Comparison of ENCODE assay signal across 12 mouse cellular contexts in the genomic region with DNA sequence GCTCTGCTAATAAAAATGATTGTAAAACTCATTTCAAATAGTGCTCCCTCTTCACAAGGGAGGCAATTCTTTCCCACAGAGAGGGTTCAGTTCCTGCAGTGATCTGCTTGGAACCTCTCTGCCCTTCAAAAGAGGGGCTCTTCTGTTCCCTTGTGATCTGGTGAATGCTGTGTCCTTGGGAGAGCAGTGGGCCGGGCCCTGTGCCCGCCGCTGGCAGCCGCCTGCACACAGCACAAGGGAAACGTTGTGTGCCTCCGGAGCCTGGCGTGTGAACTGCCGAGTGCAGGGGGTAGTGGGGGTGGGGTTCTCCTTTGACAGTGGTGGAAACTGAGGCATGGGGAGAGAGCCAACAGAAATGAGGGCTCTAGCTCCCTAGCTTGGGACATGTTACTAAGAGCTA. TPM values are rescaled to one million over a fixed set of nuclear protein-coding genes. Genes with fewer than 3 reads are reported as not detected.
DNase-seq lines count a peak whose midpoint lies in the region; ATAC-seq and TF ChIP-seq lines count a peak whose summit lies in the region.
"Had no signal": no experiment of that assay in that cellular context is flagged by ENCODE, and none has a peak within 500 bp of the region (broad histone marks: within the 10 kb centered on the region; RNA-seq: fewer than 3 reads in every experiment).

No protein-coding gene starts in this region.

- no peak overlapping the region for H3K4me3 ChIP-seq in forebrain, embryonic 12.5 days (replicated peaks)
- no peak overlapping the region for H3K4me3 ChIP-seq in forebrain, embryonic 11.5 days (ENCODE audit: low read depth, low read length)
- H3K4me3 ChIP-seq in neural tube, embryonic 13.5 days, result no peak overlapping the region
- H3K4me3 ChIP-seq in hindbrain, postnatal 0 days (ENCODE audit: low read length), result no peak overlapping the region
- H3K4me3 ChIP-seq: heart, embryonic 10.5 days had no signal

- H3K36me3 ChIP-seq in forebrain, embryonic 12.5 days (replicated peaks), result no peaks in the 10 kb centered on the region
- H3K36me3 ChIP-seq in forebrain, embryonic 11.5 days (ENCODE audit: control insufficient read depth, insufficient read depth, low read length), result no peaks in the 10 kb centered on the region
- H3K36me3 ChIP-seq in neural tube, embryonic 13.5 days, result no peaks in the 10 kb centered on the region
- no peaks in the 10 kb centered on the region for H3K36me3 ChIP-seq in hindbrain, postnatal 0 days (ENCODE audit: insufficient read depth, low read length)

- no peak overlapping the region for H3K27ac ChIP-seq in forebrain, embryonic 12.5 days
- H3K27ac ChIP-seq in forebrain, embryonic 11.5 days (ENCODE audit: low read depth, low read length), result no peak overlapping the region
- H3K27ac ChIP-seq in neural tube, embryonic 13.5 days (replicated peaks), result no peak overlapping the region; the same call in 1 of the 2 replicates
- peak overlapping the region; percentile 68; the same call in 1 of the 2 replicates for H3K27ac ChIP-seq in hindbrain, postnatal 0 days
- H3K27ac ChIP-seq: heart, embryonic 10.5 days had no signal

- no peaks in the 10 kb centered on the region for H3K9me3 ChIP-seq in forebrain, embryonic 12.5 days
- no peaks in the 10 kb centered on the region for H3K9me3 ChIP-seq in forebrain, embryonic 11.5 days (ENCODE audit: control insufficient read depth, low read length)
- no peaks in the 10 kb centered on the region for H3K9me3 ChIP-seq in neural tube, embryonic 13.5 days
- no peaks in the 10 kb centered on the region for H3K9me3 ChIP-seq in hindbrain, postnatal 0 days (ENCODE audit: low read length)
- H3K9me3 ChIP-seq: heart, embryonic 10.5 days had no signal

- peaks cover 3% of the 10 kb centered on the region; the same call in 1 of the 2 replicates for H3K27me3 ChIP-seq in forebrain, embryonic 12.5 days
- H3K27me3 ChIP-seq in forebrain, embryonic 11.5 days (ENCODE audit: control insufficient read depth, insufficient read depth, low read length), result no peaks in the 10 kb centered on the region
- no peaks in the 10 kb centered on the region for H3K27me3 ChIP-seq in neural tube, embryonic 13.5 days
- no peaks in the 10 kb centered on the region for H3K27me3 ChIP-seq in hindbrain, postnatal 0 days (ENCODE audit: insufficient read depth, low read length)

- 0 out of 2 replicates have a peak overlapping the region, but pooled peaks have one; percentile 18 for H3K9ac ChIP-seq in forebrain, embryonic 12.5 days
- no peak overlapping the region for H3K9ac ChIP-seq in forebrain, embryonic 11.5 days (ENCODE audit: low read length)
- H3K9ac ChIP-seq in neural tube, embryonic 13.5 days, result 0 out of 2 replicates have a peak overlapping the region, but pooled peaks have one; percentile 12
- no peak overlapping the region for H3K9ac ChIP-seq in hindbrain, postnatal 0 days (replicated peaks; ENCODE audit: low read length)
- H3K9ac ChIP-seq: liver, postnatal 0 days had no signal

- no peak for TF ChIP-seq CTCF in hindbrain, postnatal 0 days (IDR thresholded peaks at IDR 0.05; ENCODE audit: low read depth)

- H3K4me2 ChIP-seq in forebrain, embryonic 12.5 days, result no peak overlapping the region
- H3K4me2 ChIP-seq in forebrain, embryonic 11.5 days (ENCODE audit: low read depth, low read length, severe bottlenecking), result no peak overlapping the region
- H3K4me2 ChIP-seq in neural tube, embryonic 13.5 days, result no peak overlapping the region
- H3K4me2 ChIP-seq in hindbrain, postnatal 0 days (ENCODE audit: low read depth, low read length), result no peak overlapping the region

- DNase-seq in forebrain, embryonic 11.5 days (ENCODE audit: low spot score), result no peak
- no peak for DNase-seq in neural tube, embryonic 10.5 days (ENCODE audit: extremely low spot score, low spot score)
- peak; percentile 72 for DNase-seq in hindbrain, postnatal 0 days (ENCODE audit: low spot score)
- peak; percentile 52 to 56 for DNase-seq in right cerebral cortex, postnatal 36 days (ENCODE audit: low spot score in 2 of 2)
- DNase-seq in kidney, adult 18-20 months, result no peak
- no peak for DNase-seq in kidney, postnatal 25 days
- DNase-seq: liver, postnatal 0 days; midbrain, embryonic 14.5 days had no signal

- WGBS in forebrain, embryonic 12.5 days, result 66% methylated on average over 8 of the region's 8 CpGs
- WGBS in forebrain, embryonic 11.5 days, result 62% methylated on average over 8 of the region's 8 CpGs
- 39% methylated on average over 8 of the region's 8 CpGs for WGBS in neural tube, embryonic 13.5 days
- WGBS in hindbrain, postnatal 0 days, result 37% methylated on average over 8 of the region's 8 CpGs

- ATAC-seq in forebrain, embryonic 12.5 days (ENCODE audit: low FRiP score), result no peak
- no peak for ATAC-seq in forebrain, embryonic 11.5 days (replicated peaks; ENCODE audit: low FRiP score)
- no peak for ATAC-seq in neural tube, embryonic 13.5 days (ENCODE audit: low read depth)
- ATAC-seq in hindbrain, postnatal 0 days, result peak; percentile 76
- ATAC-seq: inflammation-experienced regulatory T-cells, adult 6 months; liver, postnatal 0 days had no signal

- H3K4me1 ChIP-seq in forebrain, embryonic 12.5 days, result peaks cover 19% of the 10 kb centered on the region
- H3K4me1 ChIP-seq in forebrain, embryonic 11.5 days (replicated peaks; ENCODE audit: control insufficient read depth, insufficient read depth, low read length), result 0 out of 2 replicates have a peak, but pooled peaks cover 2% of the 10 kb centered on the region
- peaks cover 53% of the 10 kb centered on the region for H3K4me1 ChIP-seq in neural tube, embryonic 13.5 days (replicated peaks)
- H3K4me1 ChIP-seq in hindbrain, postnatal 0 days (ENCODE audit: insufficient read depth, low read length), result peaks cover 11% of the 10 kb centered on the region

RNA-seq across cellular contexts. Expression of gene Csrp1, which starts 54.4 kb away (rescaled TPM):
- polyA plus RNA-seq in forebrain, embryonic 12.5 days (2016; fragmentation: Nextera tagmentation; extraction: Ambion mirVana), result 31.6 and 33.9 TPM in 2 replicates
- polyA plus RNA-seq in forebrain, embryonic 11.5 days (2014; fragmentation: Nextera tagmentation; extraction: Ambion mirVana), result 37.1 and 39.1 TPM in 2 replicates
- 28.0 and 30.6 TPM in 2 replicates for polyA plus RNA-seq in neural tube, embryonic 13.5 days (2015; fragmentation: Nextera tagmentation; extraction: Ambion mirVana)
- total RNA-seq in hindbrain, postnatal 0 days (2014; rRNA removed), result 93.1 and 95.2 TPM in 2 replicates
- 33.0 and 35.2 TPM in 2 replicates for polyA plus RNA-seq in hindbrain, postnatal 0 days (2015; fragmentation: Nextera tagmentation; extraction: Ambion mirVana)

RNA-seq across cellular contexts. Expression of gene Nav1, which starts 58.4 kb away (rescaled TPM):
- 32.4 and 37.9 TPM in 2 replicates for polyA plus RNA-seq in forebrain, embryonic 12.5 days (2016; fragmentation: Nextera tagmentation; extraction: Ambion mirVana)
- polyA plus RNA-seq in forebrain, embryonic 11.5 days (2014; fragmentation: Nextera tagmentation; extraction: Ambion mirVana), result 23.4 and 26.9 TPM in 2 replicates
- polyA plus RNA-seq in neural tube, embryonic 13.5 days (2015; fragmentation: Nextera tagmentation; extraction: Ambion mirVana), result 34.9 and 38.6 TPM in 2 replicates
- total RNA-seq in hindbrain, postnatal 0 days (2014; rRNA removed), result 90.0 and 106 TPM in 2 replicates
- polyA plus RNA-seq in hindbrain, postnatal 0 days (2015; fragmentation: Nextera tagmentation; extraction: Ambion mirVana), result 38.6 and 39.9 TPM in 2 replicates

Comparison
In these comparisons a context has a peak if more than half of its experiments do, and no peak if none do; other contexts are left out.
1. H3K9ac ChIP-seq: peak in forebrain, embryonic 12.5 days (single experiment) and neural tube, embryonic 13.5 days (single experiment); none in forebrain, embryonic 11.5 days (single experiment) and hindbrain, postnatal 0 days (single experiment).
2. DNase-seq: peak in hindbrain, postnatal 0 days (single experiment) and right cerebral cortex, postnatal 36 days (2 of 2); none in forebrain, embryonic 11.5 days (single experiment), neural tube, embryonic 10.5 days (single experiment), kidney, adult 18-20 months (single experiment) and kidney, postnatal 25 days (0 of 2).